Mouse (Mus musculus) heart, embryonic 12.5 days (tissue): Measurements from ENCODE around the gene Card11. TPM values are rescaled to one million over a fixed set of nuclear protein-coding genes. Genes with fewer than 3 reads are reported as not detected.
A peak's percentile ranks its signal among the peaks of the same experiment; 100 is the strongest.

Experiments
- ATAC-seq: fragments of 200-750 bp; cut with Nextera tagmentation; 2 replicates; pipeline ENCODE4 v1.8.0; 2017; ENCODE audit warnings: moderate TSS enrichment, moderate library complexity; ENCODE audit not compliant: insufficient number of reproducible peaks, low FRiP score
- H3K27ac ChIP-seq: fragments of 300-500 bp; sonication (generic); 2 replicates; pipeline ENCODE4 v1.5.1; 2016; ENCODE audit warnings: mild to moderate bottlenecking, moderate library complexity; ENCODE audit not compliant: poor library complexity, severe bottlenecking
- H3K27me3 ChIP-seq: fragments of 300-500 bp; sonication (generic); replicated peaks from 2 replicates; pipeline ENCODE4 v1.6.1; 2016; ENCODE audit warnings: mild to moderate bottlenecking, moderate library complexity
- H3K36me3 ChIP-seq: fragments of 300-500 bp; sonication (generic); 2 replicates; pipeline ENCODE4 v1.6.1; 2016; ENCODE audit warnings: mild to moderate bottlenecking, moderate library complexity
- H3K4me1 ChIP-seq: fragments of 300-500 bp; sonication (generic); replicated peaks from 2 replicates; pipeline ENCODE4 v1.6.1; 2016; ENCODE audit warnings: mild to moderate bottlenecking
- H3K4me2 ChIP-seq: fragments of 300-500 bp; sonication (generic); 2 replicates; pipeline ENCODE4 v1.6.1; 2016; ENCODE audit warnings: mild to moderate bottlenecking, moderate library complexity
- H3K4me3 ChIP-seq: fragments of 300-500 bp; sonication (generic); 2 replicates; pipeline ENCODE4 v1.5.1; 2016; ENCODE audit warnings: mild to moderate bottlenecking
- H3K9ac ChIP-seq: fragments of 300-500 bp; sonication (generic); 2 replicates; pipeline ENCODE4 v1.6.1; 2016; ENCODE audit warnings: mild to moderate bottlenecking, moderate library complexity
- H3K9me3 ChIP-seq: fragments of 300-500 bp; sonication (generic); replicated peaks from 2 replicates; pipeline ENCODE4 v1.6.1; 2016; ENCODE audit warnings: mild to moderate bottlenecking, moderate library complexity
- WGBS: fragments of 180-500 bp; shearing (Covaris S2); methylation state at CpG from one replicate; pipeline ENCODE4 v1.1.7; 2016; 5-methylcytosine and 5-hydroxymethylcytosine counted together
- polyA plus RNA-seq: library from polyadenylated mRNA; unstranded; fragments of >200 nt; fragmentation: Nextera tagmentation; extraction: Ambion mirVana; gene quantifications from 2 replicates; pipeline ENCODE4 v1.2.1, GENCODE M21; 2016

Card11 gene
- polyA plus RNA-seq, 1 experiment from 2014 or later = 0.18 TPM

- no peak for ATAC-seq
- 13% methylated on average over 11 of the region's 11 CpGs for WGBS
- peak overlapping the region; percentile 26; the same call in 1 of the 2 replicates for H3K4me3 ChIP-seq
- no peak overlapping the region for H3K9ac ChIP-seq
- H3K27me3 ChIP-seq = no peaks in the 10 kb centered on the region; the same call in 1 of the 2 replicates
- no peaks in the 10 kb centered on the region for H3K36me3 ChIP-seq
- peaks cover 17% of the 10 kb centered on the region for H3K4me1 ChIP-seq
- H3K4me2 ChIP-seq = peak overlapping the region; percentile 61
- H3K9me3 ChIP-seq = no peaks in the 10 kb centered on the region
- no peak overlapping the region for H3K27ac ChIP-seq
Observed at GRCm38 (mm10) chr5:140872532-140873038, 127.8 kb downstream of the Card11 start.

GRCm38 (mm10) chr5:140871241-140871640 lies 129.1 kb downstream of the Card11 start:
- no peak for ATAC-seq
- Histone ChIP-seq H3K9ac (no peak overlapping the region), H3K4me3 (no peak overlapping the region), H3K4me2 (no peak overlapping the region), H3K27me3 (no peaks in the 10 kb centered on the region; the same call in 1 of the 2 replicates), H3K4me1 (peaks cover 17% of the 10 kb centered on the region), H3K27ac (no peak overlapping the region), H3K36me3 (no peaks in the 10 kb centered on the region), H3K9me3 (no peaks in the 10 kb centered on the region)
- 70% methylated on average over 6 of the region's 6 CpGs for WGBS

GRCm38 (mm10) chr5:140869034-140869433 lies 131.3 kb downstream of the Card11 start:
- WGBS = 61% methylated on average over 2 of the region's 2 CpGs
- no peak for ATAC-seq
- H3K4me1 ChIP-seq = peaks cover 17% of the 10 kb centered on the region

GRCm38 (mm10) chr5:140859730-140860129 lies 140.7 kb downstream of the Card11 start:
- H3K27ac ChIP-seq = no peak overlapping the region
- no peaks in the 10 kb centered on the region for H3K4me1 ChIP-seq
- 77% methylated on average over 5 of the region's 5 CpGs for WGBS
- no peaks in the 10 kb centered on the region for H3K27me3 ChIP-seq
- no peak overlapping the region for H3K4me2 ChIP-seq
- no peaks in the 10 kb centered on the region for H3K9me3 ChIP-seq
- H3K4me3 ChIP-seq = no peak overlapping the region
- no peak for ATAC-seq
- no peak overlapping the region for H3K9ac ChIP-seq
- H3K36me3 ChIP-seq = no peaks in the 10 kb centered on the region

More at GRCm38 (mm10) chr5:140869034-140869433, 131.3 kb downstream of the Card11 start:
- Histone ChIP-seq H3K4me3 (no peak overlapping the region), H3K9me3 (no peaks in the 10 kb centered on the region), H3K4me2 (no peak overlapping the region), H3K27me3 (no peaks in the 10 kb centered on the region; the same call in 1 of the 2 replicates), H3K27ac (no peak overlapping the region), H3K36me3 (no peaks in the 10 kb centered on the region), H3K9ac (no peak overlapping the region)

- H3K9me3 ChIP-seq = no peaks in the 10 kb centered on the region
- no peak overlapping the region for H3K4me3 ChIP-seq
- no peak overlapping the region for H3K27ac ChIP-seq
- H3K4me2 ChIP-seq = no peak overlapping the region
- no peaks in the 10 kb centered on the region for H3K27me3 ChIP-seq
- whole genome bisulfite sequencing = 77% methylated on average over 3 of the region's 3 CpGs
- ATAC-seq = no peak; the same call in 1 of the 2 replicates
- no peaks in the 10 kb centered on the region for H3K36me3 ChIP-seq
- no peaks in the 10 kb centered on the region for H3K4me1 ChIP-seq
- no peak overlapping the region for H3K9ac ChIP-seq
Observed at GRCm38 (mm10) chr5:140858335-140858734, 142.0 kb downstream of the Card11 start.

- Histone ChIP-seq H3K9me3 (no peaks in the 10 kb centered on the region), H3K9ac (no peak overlapping the region), H3K4me1 (no peaks in the 10 kb centered on the region)
Observed at GRCm38 (mm10) chr5:140857432-140858154, 142.8 kb downstream of the Card11 start.

GRCm38 (mm10) chr5:140855909-140856530 lies 144.4 kb downstream of the Card11 start:
- H3K27ac ChIP-seq = no peak overlapping the region
- no peaks in the 10 kb centered on the region for H3K9me3 ChIP-seq
- H3K9ac ChIP-seq = no peak overlapping the region
- no peaks in the 10 kb centered on the region for H3K36me3 ChIP-seq
- H3K4me2 ChIP-seq = no peak overlapping the region
- H3K4me3 ChIP-seq = no peak overlapping the region
- 71% methylated on average over 11 of the region's 11 CpGs for WGBS
- no peaks in the 10 kb centered on the region for H3K27me3 ChIP-seq
- no peaks in the 10 kb centered on the region for H3K4me1 ChIP-seq
- ATAC-seq = no peak

More at GRCm38 (mm10) chr5:140857432-140858154, 142.8 kb downstream of the Card11 start:
- 54% methylated on average over 8 of the region's 8 CpGs for WGBS
- no peak overlapping the region for H3K27ac ChIP-seq
- no peak for ATAC-seq
- no peak overlapping the region for H3K4me3 ChIP-seq
- no peak overlapping the region for H3K4me2 ChIP-seq
- no peaks in the 10 kb centered on the region for H3K36me3 ChIP-seq
- H3K27me3 ChIP-seq = no peaks in the 10 kb centered on the region

GRCm38 (mm10) chr5:140854700-140855099 lies 145.7 kb downstream of the Card11 start:
- Histone ChIP-seq H3K4me3 (no peak overlapping the region), H3K27me3 (no peaks in the 10 kb centered on the region), H3K9me3 (no peaks in the 10 kb centered on the region), H3K4me2 (no peak overlapping the region), H3K4me1 (no peaks in the 10 kb centered on the region), H3K36me3 (no peaks in the 10 kb centered on the region), H3K27ac (no peak overlapping the region), H3K9ac (no peak overlapping the region)
- ATAC-seq = no peak
- 81% methylated on average over 4 of the region's 4 CpGs for WGBS

GRCm38 (mm10) chr5:140853723-140854122 lies 146.7 kb downstream of the Card11 start:
- Histone ChIP-seq H3K4me1 (no peaks in the 10 kb centered on the region), H3K4me2 (no peak overlapping the region), H3K9me3 (no peaks in the 10 kb centered on the region), H3K36me3 (no peaks in the 10 kb centered on the region), H3K4me3 (no peak overlapping the region), H3K27me3 (no peaks in the 10 kb centered on the region), H3K27ac (no peak overlapping the region), H3K9ac (no peak overlapping the region)
- WGBS = 68% methylated on average over 5 of the region's 5 CpGs
- no peak for ATAC-seq

GRCm38 (mm10) chr5:140852435-140852996 lies 147.9 kb downstream of the Card11 start:
- no peaks in the 10 kb centered on the region for H3K36me3 ChIP-seq

GRCm38 (mm10) chr5:140847300-140847729 lies 153.1 kb downstream of the Card11 start:
- 10% methylated on average over 5 of the region's 5 CpGs for whole genome bisulfite sequencing
- H3K27me3 ChIP-seq = no peaks in the 10 kb centered on the region
- H3K4me2 ChIP-seq = no peak overlapping the region
- H3K9me3 ChIP-seq = no peaks in the 10 kb centered on the region
- H3K4me1 ChIP-seq = no peaks in the 10 kb centered on the region
- H3K27ac ChIP-seq = no peak overlapping the region
- no peak for ATAC-seq
- H3K9ac ChIP-seq = peak overlapping the region; percentile 16; the same call in 1 of the 2 replicates
- H3K4me3 ChIP-seq = no peak overlapping the region
- no peaks in the 10 kb centered on the region for H3K36me3 ChIP-seq

More at GRCm38 (mm10) chr5:140852435-140852996, 147.9 kb downstream of the Card11 start:
- H3K4me1 ChIP-seq = no peaks in the 10 kb centered on the region
- no peaks in the 10 kb centered on the region for H3K9me3 ChIP-seq
- no peak overlapping the region for H3K4me3 ChIP-seq
- no peak for ATAC-seq
- H3K27me3 ChIP-seq = no peaks in the 10 kb centered on the region
- no peak overlapping the region for H3K27ac ChIP-seq
- no peak overlapping the region for H3K4me2 ChIP-seq
- WGBS = 69% methylated on average over 12 of the region's 12 CpGs
- no peak overlapping the region for H3K9ac ChIP-seq
